Mouse (Mus musculus) intestine, postnatal 0 days (tissue): ENCODE data around the gene Acap2. TPM values are rescaled to one million over a fixed set of nuclear protein-coding genes. Genes with fewer than 3 reads are reported as not detected.

Experiments used
- ATAC-seq: fragments of 200-750 bp; cut with Nextera tagmentation; 2 replicates; pipeline ENCODE4 v1.8.0; 2017; ENCODE audit warnings: mild to moderate bottlenecking, moderate TSS enrichment, moderate library complexity
- H3K27ac ChIP-seq: fragments of 300-500 bp; sonication (generic); 2 replicates; pipeline ENCODE4 v1.5.1; 2014; ENCODE audit warnings: mild to moderate bottlenecking, low read depth, low read length, moderate library complexity
- H3K27me3 ChIP-seq: fragments of 300-500 bp; sonication (generic); replicated peaks from 2 replicates; pipeline ENCODE4 v1.6.1; 2014; ENCODE audit warnings: low read length, mixed read lengths; ENCODE audit not compliant: control insufficient read depth, insufficient read depth
- H3K36me3 ChIP-seq: fragments of 300-500 bp; sonication (generic); 2 replicates; pipeline ENCODE4 v1.6.1; 2014; ENCODE audit warnings: mild to moderate bottlenecking, moderate library complexity; ENCODE audit not compliant: control insufficient read depth, insufficient read depth
- H3K4me1 ChIP-seq: fragments of 300-500 bp; sonication (generic); replicated peaks from 2 replicates; pipeline ENCODE4 v1.6.1; 2014; ENCODE audit warnings: antibody characterized with exemption, low read length, mixed read lengths; ENCODE audit not compliant: control insufficient read depth, insufficient read depth
- H3K4me2 ChIP-seq: fragments of 300-500 bp; sonication (generic); replicated peaks from 2 replicates; pipeline ENCODE4 v1.6.1; 2014; ENCODE audit warnings: low read depth, mild to moderate bottlenecking, moderate library complexity
- H3K4me3 ChIP-seq: fragments of 300-500 bp; sonication (generic); 2 replicates; pipeline ENCODE4 v1.5.1; 2014; ENCODE audit warnings: low read depth, low read length
- H3K9ac ChIP-seq: fragments of 300-500 bp; sonication (generic); 2 replicates; pipeline ENCODE4 v1.6.1; 2014; ENCODE audit warnings: mild to moderate bottlenecking, low read depth, low read length
- H3K9me3 ChIP-seq: fragments of 300-500 bp; sonication (generic); 2 replicates; pipeline ENCODE4 v1.6.1; 2016; ENCODE audit warnings: mixed run types; ENCODE audit not compliant: control insufficient read depth
- CTCF ChIP-seq: sonication (generic); IDR thresholded peaks from 2 replicates; pipeline ENCODE4 v1.5.1; 2016; ENCODE audit warnings: low read depth, mild to moderate bottlenecking, control low read depth, antibody characterized with exemption, moderate library complexity
- WGBS: fragments of 180-500 bp; shearing (Covaris S2); extraction: QIAGEN DNeasy Blood & Tissue Kit; methylation state at CpG from one replicate; pipeline ENCODE4 v1.1.7; 2014; 5-methylcytosine and 5-hydroxymethylcytosine counted together
- polyA plus RNA-seq: library from polyadenylated mRNA; unstranded; fragments of >200 nt; fragmentation: Nextera tagmentation; extraction: Ambion mirVana; gene quantifications from 2 replicates; pipeline ENCODE4 v1.2.1, GENCODE M21; 2015

Acap2 gene
- polyA plus RNA-seq, 1 experiment from 2014 or later, result 10.6 TPM

GRCm38 (mm10) chr16:31180843-31181242 is 20.2 kb downstream of the Acap2 start:
- Histone ChIP-seq H3K4me1 (0 out of 2 replicates have a peak, but pooled peaks cover 13% of the 10 kb centered on the region), H3K4me3 (no peak overlapping the region), H3K27me3 (no peaks in the 10 kb centered on the region), H3K9me3 (no peaks in the 10 kb centered on the region), H3K27ac (no peak overlapping the region), H3K4me2 (no peak overlapping the region), H3K9ac (no peak overlapping the region), H3K36me3 (no peaks in the 10 kb centered on the region)
- no peak for ATAC-seq
- TF ChIP-seq CTCF, result no peak
- WGBS, result 80% methylated on average over 8 of the region's 8 CpGs

GRCm38 (mm10) chr16:31179384-31179783 is 21.7 kb downstream of the Acap2 start:
- Histone ChIP-seq H3K9ac (no peak overlapping the region), H3K4me3 (no peak overlapping the region), H3K9me3 (no peaks in the 10 kb centered on the region), H3K27me3 (no peaks in the 10 kb centered on the region), H3K27ac (no peak overlapping the region), H3K4me2 (no peak overlapping the region), H3K36me3 (no peaks in the 10 kb centered on the region), H3K4me1 (0 out of 2 replicates have a peak, but pooled peaks cover 9% of the 10 kb centered on the region)
- 71% methylated on average over 5 of the region's 5 CpGs for WGBS
- TF ChIP-seq CTCF, result no peak
- ATAC-seq, result no peak

GRCm38 (mm10) chr16:31174880-31175638 is 26.0 kb downstream of the Acap2 start:
- Histone ChIP-seq H3K4me3 (no peak overlapping the region), H3K27me3 (no peaks in the 10 kb centered on the region), H3K9me3 (no peaks in the 10 kb centered on the region), H3K4me2 (no peak overlapping the region), H3K9ac (no peak overlapping the region), H3K36me3 (no peaks in the 10 kb centered on the region), H3K4me1 (no peaks in the 10 kb centered on the region; the same call in 1 of the 2 replicates), H3K27ac (no peak overlapping the region)
- no peak for ATAC-seq
- 83% methylated on average over 9 of the region's 9 CpGs for WGBS
- TF ChIP-seq CTCF, result no peak

DNA sequence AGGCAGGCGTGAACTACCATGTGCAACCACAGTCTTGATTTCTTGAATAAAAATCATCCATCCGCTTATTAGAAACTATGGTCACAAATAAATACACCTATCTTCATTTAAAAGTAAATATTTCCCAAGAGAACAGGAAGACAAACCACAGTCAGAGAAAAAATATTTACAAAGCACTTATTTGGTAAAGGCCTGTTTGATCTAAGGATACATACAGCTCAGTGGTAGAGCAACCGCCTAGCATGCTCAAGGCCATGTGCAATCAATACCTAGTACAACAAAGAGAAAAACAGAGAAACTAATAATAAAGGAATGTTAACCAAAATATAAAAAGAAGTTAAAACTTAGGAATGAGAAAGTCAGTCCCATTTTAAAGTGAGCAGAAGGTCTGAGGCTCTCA is 28.8 kb downstream of the Acap2 start:
- WGBS, result 83% methylated on average over 3 of the region's 3 CpGs
- Histone ChIP-seq H3K27me3 (no peaks in the 10 kb centered on the region), H3K4me2 (no peak overlapping the region), H3K9ac (no peak overlapping the region), H3K4me1 (no peaks in the 10 kb centered on the region; the same call in 1 of the 2 replicates), H3K9me3 (no peaks in the 10 kb centered on the region), H3K27ac (no peak overlapping the region), H3K36me3 (no peaks in the 10 kb centered on the region), H3K4me3 (no peak overlapping the region)
- ATAC-seq, result no peak
- no peak for TF ChIP-seq CTCF

DNA sequence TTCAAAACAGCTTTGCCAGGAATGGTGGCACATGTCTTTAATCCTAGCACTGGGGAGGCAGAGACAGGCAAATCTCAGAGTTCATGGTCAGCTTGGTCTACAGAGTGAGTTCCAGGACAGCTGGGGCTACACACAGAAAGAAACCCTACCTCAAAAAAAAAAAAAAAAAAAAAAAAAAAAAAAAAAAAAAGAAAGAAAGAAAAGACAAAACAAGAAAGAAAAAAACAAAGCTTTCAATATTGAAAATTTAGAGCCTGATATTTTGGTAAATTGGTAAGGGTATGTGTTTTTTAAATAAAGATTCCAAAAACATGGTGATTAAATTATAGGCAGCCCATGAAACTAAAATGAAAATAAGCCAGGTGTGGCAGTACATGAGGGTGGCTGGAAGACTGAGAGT is 29.6 kb downstream of the Acap2 start:
- TF ChIP-seq CTCF, result no peak
- Histone ChIP-seq H3K4me3 (no peak overlapping the region), H3K4me2 (no peak overlapping the region), H3K9me3 (no peaks in the 10 kb centered on the region), H3K36me3 (no peaks in the 10 kb centered on the region), H3K4me1 (no peaks in the 10 kb centered on the region; the same call in 1 of the 2 replicates), H3K27me3 (no peaks in the 10 kb centered on the region), H3K9ac (no peak overlapping the region), H3K27ac (no peak overlapping the region)
- no peak for ATAC-seq

DNA sequence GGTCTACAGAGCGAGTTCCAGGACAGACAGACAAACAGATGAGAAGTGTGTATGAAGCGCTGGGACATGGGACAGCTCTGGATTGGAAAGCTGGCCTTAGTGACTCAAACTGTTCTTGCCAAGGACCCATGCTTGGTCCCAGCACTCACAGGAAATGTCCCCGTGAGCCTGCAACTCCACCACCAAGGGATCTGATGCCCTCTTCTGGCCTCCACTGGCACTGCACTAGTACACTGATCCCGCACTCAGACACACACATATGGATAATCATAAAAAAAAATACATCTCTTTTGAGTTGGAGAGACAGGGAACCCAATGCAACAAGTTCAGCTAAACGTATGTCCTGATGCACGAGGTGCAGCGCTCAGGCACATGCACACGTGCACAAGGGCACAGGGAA is 30.7 kb downstream of the Acap2 start:
- H3K4me3 ChIP-seq, result no peak overlapping the region
- H3K27ac ChIP-seq, result no peak overlapping the region
- no peak overlapping the region for H3K4me2 ChIP-seq
- no peaks in the 10 kb centered on the region for H3K27me3 ChIP-seq
- H3K9ac ChIP-seq, result no peak overlapping the region
- WGBS, result 94% methylated on average over 8 of the region's 8 CpGs
- H3K9me3 ChIP-seq, result no peaks in the 10 kb centered on the region
- peaks cover 4% of the 10 kb centered on the region for H3K4me1 ChIP-seq
- TF ChIP-seq CTCF, result peak; percentile 57
- no peaks in the 10 kb centered on the region for H3K36me3 ChIP-seq
- ATAC-seq, result no peak

- Histone ChIP-seq H3K4me1 (peaks cover 4% of the 10 kb centered on the region), H3K4me3 (no peak overlapping the region), H3K27me3 (no peaks in the 10 kb centered on the region), H3K36me3 (no peaks in the 10 kb centered on the region), H3K4me2 (no peak overlapping the region), H3K9me3 (no peaks in the 10 kb centered on the region), H3K27ac (no peak overlapping the region), H3K9ac (no peak overlapping the region)
- ATAC-seq, result no peak
- no peak for TF ChIP-seq CTCF
Measured at GRCm38 (mm10) chr16:31169596-31169995, 31.4 kb downstream of the Acap2 start.
